Mouse (Mus musculus): ENCODE measurements around the gene Olfr1129. TPM values are rescaled to one million over a fixed set of nuclear protein-coding genes. Genes with fewer than 3 reads are reported as not detected.
"Not testable (repeated sequence)": the region's sequence is repeated elsewhere in the genome, so short reads cannot be mapped to it uniquely, and the experiment has no call there.

Olfr1129 gene
- total RNA-seq (2014; rRNA removed) (not detected in 2 replicates), polyA plus RNA-seq (2015; fragmentation: Nextera tagmentation; extraction: Ambion mirVana) (not detected in 2 replicates)

GRCm38 (mm10) chr2:87573602-87574001 is at the start of gene Olfr1129:
TSS of gene Olfr1129 (plus strand) at chr2:87573902.
- H3K4me2 ChIP-seq (ENCODE audit: low read depth, low read length); H3K4me1 ChIP-seq (ENCODE audit: insufficient read depth, low read length); H3K36me3 ChIP-seq (ENCODE audit: insufficient read depth, low read length); H3K27me3 ChIP-seq (ENCODE audit: insufficient read depth, low read length); H3K9ac ChIP-seq (replicated peaks; ENCODE audit: low read length); H3K9me3 ChIP-seq (ENCODE audit: low read length); ATAC-seq; H3K4me3 ChIP-seq (ENCODE audit: low read length); H3K27ac ChIP-seq; DNase-seq (ENCODE audit: low spot score): not testable (repeated sequence)
- 73% methylated on average over 1 of the region's 1 CpGs for WGBS

DNA sequence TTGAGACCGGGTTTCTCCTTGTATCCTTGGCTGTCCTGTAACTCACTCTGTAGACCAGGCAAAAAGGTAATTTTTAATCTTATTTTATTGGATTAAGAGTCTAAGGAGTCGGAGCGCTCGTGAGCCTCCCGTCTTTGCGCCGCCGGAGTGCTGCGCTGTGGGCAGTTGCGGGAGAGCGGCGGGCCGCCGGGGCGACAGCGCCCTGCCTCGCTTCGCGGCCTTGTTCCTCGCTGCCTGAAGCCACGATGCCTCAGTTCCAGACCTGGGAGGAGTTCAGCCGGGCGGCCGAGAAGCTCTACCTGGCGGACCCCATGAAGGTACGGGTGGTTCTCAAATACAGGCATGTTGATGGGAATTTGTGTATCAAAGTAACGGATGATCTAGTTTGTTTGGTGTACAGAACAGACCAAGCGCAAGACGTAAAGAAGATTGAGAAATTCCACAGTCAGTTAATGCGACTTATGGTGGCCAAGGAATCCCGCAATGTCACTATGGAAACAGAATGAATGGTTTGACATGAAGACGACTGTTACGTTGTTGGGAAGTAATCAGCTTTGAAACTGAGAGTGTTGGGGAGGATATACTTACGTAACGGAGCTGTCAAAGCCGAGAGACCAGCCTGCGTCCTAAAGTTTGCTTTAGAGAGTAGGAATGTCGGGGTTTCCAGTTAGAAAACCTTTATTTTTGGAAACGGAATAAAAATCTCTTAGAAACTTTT is 47.6 kb upstream of the Olfr1129 start:
- H3K4me2 ChIP-seq (ENCODE audit: low read depth, low read length) = peak overlapping the region; percentile 48
- DNase-seq (ENCODE audit: low spot score) (peak; percentile 38), ATAC-seq (peak; percentile 68)
- not testable (repeated sequence) for H3K4me1 ChIP-seq (ENCODE audit: insufficient read depth, low read length); H3K9me3 ChIP-seq (ENCODE audit: low read length); H3K9ac ChIP-seq (replicated peaks; ENCODE audit: low read length); H3K36me3 ChIP-seq (ENCODE audit: insufficient read depth, low read length); H3K27ac ChIP-seq; H3K27me3 ChIP-seq (ENCODE audit: insufficient read depth, low read length)
- WGBS = 34% methylated on average over 37 of the region's 39 CpGs
- peak overlapping the region; percentile 31 for H3K4me3 ChIP-seq (ENCODE audit: low read length)

DNA sequence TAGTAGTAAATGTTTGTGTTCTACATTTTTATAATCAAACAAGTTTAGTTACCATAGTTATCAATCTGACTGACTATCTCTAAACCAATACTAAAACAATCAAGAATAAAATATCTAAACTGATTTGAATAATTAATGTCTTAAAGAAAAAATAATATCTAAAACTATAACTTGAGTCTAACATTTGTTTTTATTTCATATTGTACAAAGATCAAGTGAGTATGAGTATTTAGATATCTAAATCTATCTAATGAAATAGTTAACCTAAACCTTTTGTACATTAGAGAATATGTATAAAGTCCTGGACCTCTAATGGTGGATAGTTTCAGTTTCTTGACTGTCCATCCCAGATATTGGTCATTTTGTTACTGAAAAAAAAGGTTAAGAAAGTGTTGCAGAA is 42.2 kb upstream of the Olfr1129 start, which contains the start of gene Olfr153:
Gene Olfr153 (plus strand): TSS at position 301 of the 400 bp plus-strand sequence.
- DNase-seq (ENCODE audit: low spot score) = no peak
- no peak within 1 kb of the TSS for H3K9ac ChIP-seq (replicated peaks; ENCODE audit: low read length)
- H3K4me1 ChIP-seq (ENCODE audit: insufficient read depth, low read length) = no peaks in the 10 kb centered on the region
- no peak within 1 kb of the TSS for H3K27ac ChIP-seq
- no peak for TF ChIP-seq CTCF (IDR thresholded peaks at IDR 0.05; ENCODE audit: low read depth)
- H3K4me3 ChIP-seq (ENCODE audit: low read length) = no peak within 1 kb of the TSS
- H3K9me3 ChIP-seq (ENCODE audit: low read length) = no peaks in the 10 kb centered on the region
- H3K4me2 ChIP-seq (ENCODE audit: low read depth, low read length) = no peak within 1 kb of the TSS
- no peaks in the 10 kb centered on the region for H3K36me3 ChIP-seq (ENCODE audit: insufficient read depth, low read length)
- no peaks in the 10 kb centered on the region for H3K27me3 ChIP-seq (ENCODE audit: insufficient read depth, low read length)
- ATAC-seq = no peak

DNA sequence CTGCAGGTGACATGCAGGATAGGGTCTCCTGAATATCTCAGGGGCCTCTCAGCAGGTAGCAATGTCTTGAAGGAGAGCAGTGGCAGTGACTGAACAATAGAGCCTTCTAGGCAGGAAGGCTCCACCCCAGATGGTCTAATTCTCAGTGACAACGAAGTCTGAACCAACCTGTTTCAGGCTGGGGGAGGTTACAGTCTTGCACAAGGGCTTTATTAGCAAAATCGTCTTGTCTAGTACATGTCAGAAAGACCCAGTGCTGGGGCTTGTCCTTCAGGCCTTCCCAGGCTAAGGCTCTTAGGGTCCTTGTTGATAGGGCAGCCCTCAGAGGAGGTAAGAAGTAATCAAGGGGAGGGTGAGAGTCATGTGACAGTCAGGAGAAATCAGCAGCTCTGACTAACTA is 38.9 kb upstream of the Olfr1129 start:
- no peak overlapping the region for H3K9ac ChIP-seq (replicated peaks; ENCODE audit: low read length)
- H3K4me1 ChIP-seq (ENCODE audit: insufficient read depth, low read length) = no peaks in the 10 kb centered on the region
- ATAC-seq (no peak), DNase-seq (ENCODE audit: low spot score) (no peak)
- no peaks in the 10 kb centered on the region for H3K36me3 ChIP-seq (ENCODE audit: insufficient read depth, low read length)
- no peaks in the 10 kb centered on the region for H3K27me3 ChIP-seq (ENCODE audit: insufficient read depth, low read length)
- H3K4me3 ChIP-seq (ENCODE audit: low read length) = no peak overlapping the region
- H3K9me3 ChIP-seq (ENCODE audit: low read length) = no peaks in the 10 kb centered on the region
- 74% methylated on average over 2 of the region's 2 CpGs for WGBS
- H3K4me2 ChIP-seq (ENCODE audit: low read depth, low read length) = no peak overlapping the region
- H3K27ac ChIP-seq = no peak overlapping the region
- no peak for TF ChIP-seq CTCF (IDR thresholded peaks at IDR 0.05; ENCODE audit: low read depth)

DNA sequence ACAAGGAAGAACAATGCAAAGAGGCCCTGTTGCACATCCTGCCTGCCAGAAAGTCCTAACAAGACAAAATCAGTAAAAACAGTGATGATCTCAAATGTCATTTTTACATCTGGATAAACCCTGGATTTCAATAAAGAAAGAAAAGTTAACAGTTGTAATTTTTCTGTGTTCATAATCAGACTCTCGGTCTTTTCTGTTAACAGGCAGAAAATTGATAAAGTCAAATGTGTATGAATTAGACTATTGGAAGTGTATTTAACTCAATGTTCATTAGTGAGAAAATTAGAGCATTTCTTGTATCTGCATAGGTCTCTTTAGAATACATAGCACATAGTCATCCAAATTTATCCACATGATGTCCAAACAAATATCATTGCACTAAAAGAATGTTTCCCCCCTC is 28.3 kb upstream of the Olfr1129 start, which contains the start of gene Olfr1128:
Gene Olfr1128 (minus strand): TSS at position 101 of the 400 bp plus-strand sequence.
- no peak for DNase-seq (ENCODE audit: low spot score)
- Histone ChIP-seq H3K36me3 (ENCODE audit: insufficient read depth, low read length) (no peaks in the 10 kb centered on the region), H3K27ac (no peak within 1 kb of the TSS), H3K4me3 (ENCODE audit: low read length) (no peak within 1 kb of the TSS), H3K9me3 (ENCODE audit: low read length) (no peaks in the 10 kb centered on the region), H3K9ac (replicated peaks; ENCODE audit: low read length) (no peak within 1 kb of the TSS), H3K4me2 (ENCODE audit: low read depth, low read length) (no peak within 1 kb of the TSS), H3K27me3 (ENCODE audit: insufficient read depth, low read length) (no peaks in the 10 kb centered on the region), H3K4me1 (ENCODE audit: insufficient read depth, low read length) (no peaks in the 10 kb centered on the region)
- no peak for ATAC-seq
- TF ChIP-seq CTCF (IDR thresholded peaks at IDR 0.05; ENCODE audit: low read depth) = no peak
- WGBS = 95% methylated on average over 1 of the region's 1 CpGs

GRCm38 (mm10) chr2:87605912-87606311 is 32.2 kb downstream of the Olfr1129 start, which contains the start of gene Olfr1130:
TSS of gene Olfr1130 (plus strand) at chr2:87606212.
- not testable (repeated sequence) for H3K4me2 ChIP-seq (ENCODE audit: low read depth, low read length); ATAC-seq; H3K27me3 ChIP-seq (ENCODE audit: insufficient read depth, low read length); H3K9me3 ChIP-seq (ENCODE audit: low read length); H3K4me3 ChIP-seq (ENCODE audit: low read length); H3K36me3 ChIP-seq (ENCODE audit: insufficient read depth, low read length); DNase-seq (ENCODE audit: low spot score); H3K27ac ChIP-seq; H3K4me1 ChIP-seq (ENCODE audit: insufficient read depth, low read length); H3K9ac ChIP-seq (replicated peaks; ENCODE audit: low read length)

GRCm38 (mm10) chr2:87626804-87627203 is 53.1 kb downstream of the Olfr1129 start, which contains the start of gene Olfr1131:
TSS of gene Olfr1131 (plus strand) at chr2:87627104.
- Histone ChIP-seq H3K9me3 (ENCODE audit: low read length) (no peaks in the 10 kb centered on the region), H3K36me3 (ENCODE audit: insufficient read depth, low read length) (no peaks in the 10 kb centered on the region), H3K4me2 (ENCODE audit: low read depth, low read length) (no peak within 1 kb of the TSS), H3K27me3 (ENCODE audit: insufficient read depth, low read length) (no peaks in the 10 kb centered on the region), H3K4me3 (ENCODE audit: low read length) (no peak within 1 kb of the TSS), H3K9ac (replicated peaks; ENCODE audit: low read length) (no peak within 1 kb of the TSS), H3K4me1 (ENCODE audit: insufficient read depth, low read length) (no peaks in the 10 kb centered on the region), H3K27ac (no peak within 1 kb of the TSS)
- no peak for TF ChIP-seq CTCF (IDR thresholded peaks at IDR 0.05; ENCODE audit: low read depth)
- DNase-seq (ENCODE audit: low spot score) = no peak
- ATAC-seq = no peak
- WGBS = 66% methylated on average over 3 of the region's 3 CpGs

Other genes starting within 250 kb of the Olfr1129 start
- gene Olfr1120, start 219.1 kb upstream of the Olfr1129 start, total RNA-seq (2014; rRNA removed) = not detected in 2 replicates
- not detected in 2 replicates for gene Olfr1120, start 219.1 kb upstream of the Olfr1129 start, polyA plus RNA-seq (2015; fragmentation: Nextera tagmentation; extraction: Ambion mirVana)
- gene Olfr1121, start 204.0 kb upstream of the Olfr1129 start, total RNA-seq (2014; rRNA removed) = not detected in 2 replicates
- gene Olfr1121, start 204.0 kb upstream of the Olfr1129 start, polyA plus RNA-seq (2015; fragmentation: Nextera tagmentation; extraction: Ambion mirVana) = not detected in 2 replicates
- gene Olfr1122, start 188.1 kb upstream of the Olfr1129 start, total RNA-seq (2014; rRNA removed) = not detected in 2 replicates
- gene Olfr1122, start 188.1 kb upstream of the Olfr1129 start, polyA plus RNA-seq (2015; fragmentation: Nextera tagmentation; extraction: Ambion mirVana) = not detected in 2 replicates
- gene Olfr1123, start 157.3 kb upstream of the Olfr1129 start, total RNA-seq (2014; rRNA removed) = not detected in 2 replicates
- gene Olfr1123, start 157.3 kb upstream of the Olfr1129 start, polyA plus RNA-seq (2015; fragmentation: Nextera tagmentation; extraction: Ambion mirVana) = not detected in 2 replicates
- gene Olfr1124, start 143.6 kb upstream of the Olfr1129 start, total RNA-seq (2014; rRNA removed) = not detected in 2 replicates
- 0.08 TPM in 1 of 2 replicates, not detected in the other for gene Olfr1124, start 143.6 kb upstream of the Olfr1129 start, polyA plus RNA-seq (2015; fragmentation: Nextera tagmentation; extraction: Ambion mirVana)
- gene Olfr1126, start 119.9 kb upstream of the Olfr1129 start, total RNA-seq (2014; rRNA removed) = not detected in 2 replicates
- not detected in 2 replicates for gene Olfr1126, start 119.9 kb upstream of the Olfr1129 start, polyA plus RNA-seq (2015; fragmentation: Nextera tagmentation; extraction: Ambion mirVana)
- gene Pramel7, start 76.8 kb upstream of the Olfr1129 start, total RNA-seq (2014; rRNA removed) = not detected in 2 replicates
- not detected in 2 replicates for gene Pramel7, start 76.8 kb upstream of the Olfr1129 start, polyA plus RNA-seq (2015; fragmentation: Nextera tagmentation; extraction: Ambion mirVana)
- gene Pramel6, start 67.3 kb upstream of the Olfr1129 start, total RNA-seq (2014; rRNA removed) = not detected in 2 replicates
- gene Pramel6, start 67.3 kb upstream of the Olfr1129 start, polyA plus RNA-seq (2015; fragmentation: Nextera tagmentation; extraction: Ambion mirVana) = not detected in 2 replicates
- gene Olfr153, start 42.1 kb upstream of the Olfr1129 start, total RNA-seq (2014; rRNA removed) = 0.14 TPM in 1 of 2 replicates, not detected in the other
- not detected in 2 replicates for gene Olfr153, start 42.1 kb upstream of the Olfr1129 start, polyA plus RNA-seq (2015; fragmentation: Nextera tagmentation; extraction: Ambion mirVana)
- not detected in 2 replicates for gene Olfr1128, start 28.4 kb upstream of the Olfr1129 start, total RNA-seq (2014; rRNA removed)
- not detected in 2 replicates for gene Olfr1128, start 28.4 kb upstream of the Olfr1129 start, polyA plus RNA-seq (2015; fragmentation: Nextera tagmentation; extraction: Ambion mirVana)
- gene Olfr1130, start 32.3 kb downstream of the Olfr1129 start, total RNA-seq (2014; rRNA removed) = not detected in 2 replicates
- not detected in 2 replicates for gene Olfr1130, start 32.3 kb downstream of the Olfr1129 start, polyA plus RNA-seq (2015; fragmentation: Nextera tagmentation; extraction: Ambion mirVana)
- gene Olfr1131, start 53.2 kb downstream of the Olfr1129 start, total RNA-seq (2014; rRNA removed) = not detected in 2 replicates
- gene Olfr1131, start 53.2 kb downstream of the Olfr1129 start, polyA plus RNA-seq (2015; fragmentation: Nextera tagmentation; extraction: Ambion mirVana) = not detected in 2 replicates
- not detected in 2 replicates for gene Olfr1132, start 63.6 kb downstream of the Olfr1129 start, total RNA-seq (2014; rRNA removed)
- not detected in 2 replicates for gene Olfr1132, start 63.6 kb downstream of the Olfr1129 start, polyA plus RNA-seq (2015; fragmentation: Nextera tagmentation; extraction: Ambion mirVana)
- gene Olfr1133, start 73.5 kb downstream of the Olfr1129 start, total RNA-seq (2014; rRNA removed) = not detected in 2 replicates
- gene Olfr1133, start 73.5 kb downstream of the Olfr1129 start, polyA plus RNA-seq (2015; fragmentation: Nextera tagmentation; extraction: Ambion mirVana) = not detected in 2 replicates
- gene Olfr1134, start 84.6 kb downstream of the Olfr1129 start, total RNA-seq (2014; rRNA removed) = not detected in 2 replicates
- not detected in 2 replicates for gene Olfr1134, start 84.6 kb downstream of the Olfr1129 start, polyA plus RNA-seq (2015; fragmentation: Nextera tagmentation; extraction: Ambion mirVana)
- not detected in 2 replicates for gene Olfr1135, start 99.8 kb downstream of the Olfr1129 start, total RNA-seq (2014; rRNA removed)
- gene Olfr1135, start 99.8 kb downstream of the Olfr1129 start, polyA plus RNA-seq (2015; fragmentation: Nextera tagmentation; extraction: Ambion mirVana) = not detected in 2 replicates
- not detected in 2 replicates for gene Olfr1136, start 120.0 kb downstream of the Olfr1129 start, total RNA-seq (2014; rRNA removed)
- gene Olfr1136, start 120.0 kb downstream of the Olfr1129 start, polyA plus RNA-seq (2015; fragmentation: Nextera tagmentation; extraction: Ambion mirVana) = not detected in 2 replicates
- not detected in 2 replicates for gene Olfr1137, start 139.3 kb downstream of the Olfr1129 start, total RNA-seq (2014; rRNA removed)
- gene Olfr1137, start 139.3 kb downstream of the Olfr1129 start, polyA plus RNA-seq (2015; fragmentation: Nextera tagmentation; extraction: Ambion mirVana) = not detected in 2 replicates
- not detected in 2 replicates for gene Olfr1138, start 166.1 kb downstream of the Olfr1129 start, total RNA-seq (2014; rRNA removed)
- gene Olfr1138, start 166.1 kb downstream of the Olfr1129 start, polyA plus RNA-seq (2015; fragmentation: Nextera tagmentation; extraction: Ambion mirVana) = not detected in 2 replicates
- gene Olfr1140, start 169.8 kb downstream of the Olfr1129 start, total RNA-seq (2014; rRNA removed) = not detected in 2 replicates
- gene Olfr1140, start 169.8 kb downstream of the Olfr1129 start, polyA plus RNA-seq (2015; fragmentation: Nextera tagmentation; extraction: Ambion mirVana) = 0.20 TPM in 1 of 2 replicates, not detected in the other
- not detected in 2 replicates for gene Olfr1141, start 180.1 kb downstream of the Olfr1129 start, total RNA-seq (2014; rRNA removed)
- gene Olfr1141, start 180.1 kb downstream of the Olfr1129 start, polyA plus RNA-seq (2015; fragmentation: Nextera tagmentation; extraction: Ambion mirVana) = not detected in 2 replicates
- gene Olfr152, start 205.6 kb downstream of the Olfr1129 start, total RNA-seq (2014; rRNA removed) = not detected in 2 replicates
- not detected in 2 replicates for gene Olfr152, start 205.6 kb downstream of the Olfr1129 start, polyA plus RNA-seq (2015; fragmentation: Nextera tagmentation; extraction: Ambion mirVana)
- not detected in 2 replicates for gene Olfr1143, start 226.7 kb downstream of the Olfr1129 start, total RNA-seq (2014; rRNA removed)
- not detected in 2 replicates for gene Olfr1143, start 226.7 kb downstream of the Olfr1129 start, polyA plus RNA-seq (2015; fragmentation: Nextera tagmentation; extraction: Ambion mirVana)
- gene Olfr1145, start 235.9 kb downstream of the Olfr1129 start, total RNA-seq (2014; rRNA removed) = not detected in 2 replicates
- not detected in 2 replicates for gene Olfr1145, start 235.9 kb downstream of the Olfr1129 start, polyA plus RNA-seq (2015; fragmentation: Nextera tagmentation; extraction: Ambion mirVana)